Mouse (Mus musculus): Measurements from ENCODE around the gene Cdc73.
A peak's percentile ranks its signal among the peaks of the same experiment; 100 is the strongest.
"Not testable (repeated sequence)": the region's sequence is repeated elsewhere in the genome, so short reads cannot be mapped to it uniquely, and the experiment has no call there.

Cdc73 gene

GRCm38 (mm10) chr1:143702741-143703262 lies at the start of gene Cdc73:
Gene Cdc73, minus strand, starts transcription at chr1:143702893.
- DNase-seq (ENCODE audit: low spot score), result peak; percentile 69

GRCm38 (mm10) chr1:143745871-143746270 lies 43.2 kb upstream of the Cdc73 start:
- no peak for DNase-seq (ENCODE audit: low spot score)

DNA sequence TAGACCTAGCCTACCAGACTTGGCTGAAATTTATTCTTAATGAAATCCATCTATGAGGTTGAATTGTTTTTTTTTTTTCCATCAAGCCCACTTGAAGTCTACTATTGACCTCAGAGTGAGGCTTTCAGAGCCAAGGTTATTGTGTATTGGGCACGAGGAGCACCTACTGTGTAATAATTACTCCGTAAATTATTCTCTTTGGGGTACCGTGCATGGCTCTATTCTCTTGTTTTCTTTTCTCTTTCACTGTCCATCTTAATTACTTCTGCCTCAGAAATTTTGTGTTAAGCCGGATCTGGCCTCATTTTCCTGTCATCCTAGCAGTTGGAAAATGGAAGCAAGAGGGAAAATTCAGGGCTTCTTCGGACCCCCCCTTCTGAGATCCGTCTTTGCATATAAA lies 39.5 kb upstream of the Cdc73 start:
- DNase-seq (ENCODE audit: low spot score), result no peak

DNA sequence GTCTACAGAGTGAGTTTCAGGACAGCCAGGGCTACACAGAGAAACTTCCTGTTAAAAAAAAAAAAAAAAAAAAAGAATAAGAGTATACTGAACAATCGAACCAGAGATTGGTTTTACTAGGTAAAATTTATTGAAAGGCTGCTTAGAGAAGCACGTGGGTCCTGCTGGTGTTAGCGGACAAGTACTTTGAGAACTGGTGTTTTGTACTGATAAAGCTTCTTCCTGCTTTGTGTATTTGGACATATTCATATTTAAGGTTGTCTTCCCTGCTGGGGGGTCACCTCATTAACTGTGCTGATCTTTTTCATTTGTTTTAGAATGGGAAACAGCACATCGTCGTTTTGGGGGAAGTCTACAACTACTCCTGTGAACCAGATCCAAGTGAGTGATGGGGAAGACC lies 38.6 kb upstream of the Cdc73 start:
- no peak for DNase-seq (ENCODE audit: low spot score)

DNA sequence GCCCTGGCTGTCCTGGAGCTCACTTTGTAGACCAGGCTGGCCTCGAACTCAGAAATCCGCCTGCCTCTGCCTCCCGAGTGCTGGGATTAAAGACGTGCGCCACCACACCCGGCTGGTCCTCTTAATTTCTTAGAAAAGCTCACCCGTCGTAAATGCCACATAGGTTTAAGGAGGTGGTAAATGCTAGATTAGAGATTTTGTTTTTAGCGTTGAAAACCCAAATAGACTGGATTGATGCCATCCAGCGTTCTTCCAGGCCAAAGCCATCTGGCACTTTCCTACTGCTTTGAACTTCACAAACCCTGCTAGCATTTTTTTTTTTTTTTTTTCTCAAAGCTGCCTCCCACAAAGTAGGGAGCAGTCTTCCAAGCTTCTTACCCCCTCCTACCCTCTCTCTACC lies 37.9 kb upstream of the Cdc73 start:
- no peak for DNase-seq (ENCODE audit: low spot score)

GRCm38 (mm10) chr1:143739361-143740350 lies 37.0 kb upstream of the Cdc73 start:
- peak; percentile 36 for DNase-seq (ENCODE audit: low spot score)

- no peak for DNase-seq (ENCODE audit: low spot score)
Observed at GRCm38 (mm10) chr1:143738811-143739210, 36.1 kb upstream of the Cdc73 start.

DNA sequence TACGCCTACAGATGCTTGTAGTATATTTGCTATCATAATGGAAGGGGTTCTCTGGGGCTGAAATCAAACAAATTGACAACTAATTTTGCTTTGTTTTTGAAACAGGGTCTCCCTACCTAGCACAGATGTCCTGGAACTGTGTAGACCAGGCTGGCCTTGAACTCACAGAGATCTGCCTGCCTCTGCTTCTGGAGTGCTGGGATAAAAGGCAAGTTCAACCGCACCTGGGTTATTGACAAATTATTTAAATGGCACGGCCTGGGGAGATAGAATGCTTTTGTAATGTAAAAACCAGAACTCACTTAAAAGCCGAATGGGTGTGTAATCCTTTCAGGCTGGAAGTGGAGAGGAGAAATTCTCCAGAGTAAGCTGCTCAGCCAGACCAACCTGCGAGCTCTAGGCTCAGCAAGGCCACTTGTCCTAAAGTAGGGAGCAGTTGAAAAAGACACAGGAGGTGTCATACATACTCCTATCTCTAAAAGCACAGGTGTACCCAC lies 31.3 kb upstream of the Cdc73 start:
- no peak for DNase-seq (ENCODE audit: low spot score)

GRCm38 (mm10) chr1:143731691-143732090 lies 29.0 kb upstream of the Cdc73 start:
- no peak for DNase-seq (ENCODE audit: low spot score)

- DNase-seq (ENCODE audit: low spot score), result no peak
Observed at GRCm38 (mm10) chr1:143730899-143731298, 28.2 kb upstream of the Cdc73 start.

DNA sequence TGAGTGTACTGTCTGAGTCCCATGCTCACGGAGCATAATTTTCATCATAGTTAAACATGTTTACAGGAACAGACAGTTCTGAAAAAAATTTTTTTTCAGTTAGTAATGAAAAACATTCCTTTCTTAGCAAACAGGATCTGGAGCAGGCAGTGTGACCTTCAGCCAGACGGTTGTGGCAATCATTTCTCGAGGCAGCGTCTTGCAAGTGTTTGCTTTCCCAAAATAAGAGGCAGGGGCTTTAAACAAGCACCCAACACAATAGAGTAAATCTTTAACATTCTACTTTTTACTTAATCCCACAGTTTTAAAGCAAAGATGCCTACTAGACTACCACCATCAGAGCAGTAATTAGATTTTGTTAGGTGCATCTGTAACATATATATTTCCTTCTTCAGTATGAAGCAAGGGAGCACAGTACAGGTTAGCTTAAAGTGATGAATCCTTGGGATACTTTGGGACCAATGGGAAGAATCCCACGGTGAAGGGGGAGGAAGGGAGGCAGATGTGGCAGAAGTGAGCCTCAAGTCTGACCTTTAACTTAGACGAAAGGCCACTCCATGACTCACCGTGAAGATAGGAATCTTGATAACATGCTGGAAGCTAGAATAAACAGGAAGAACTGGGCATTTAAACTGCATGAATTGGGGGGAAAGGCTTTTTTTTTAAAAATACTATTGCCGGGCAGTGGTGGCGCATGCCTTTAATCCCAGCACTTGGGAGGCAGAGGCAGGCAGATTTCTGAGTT lies 25.2 kb upstream of the Cdc73 start:
- no peak for DNase-seq (ENCODE audit: low spot score)

- DNase-seq (ENCODE audit: low spot score), result no peak
Observed at GRCm38 (mm10) chr1:143724456-143725064, 21.9 kb upstream of the Cdc73 start.

- DNase-seq (ENCODE audit: low spot score), result not testable (repeated sequence)
Observed at GRCm38 (mm10) chr1:143716038-143716437, 13.3 kb upstream of the Cdc73 start, which contains the start of gene Glrx2. Gene Glrx2, plus strand, starts transcription at chr1:143716338.

GRCm38 (mm10) chr1:143710627-143710976 lies 7.9 kb upstream of the Cdc73 start:
- DNase-seq (ENCODE audit: low spot score), result no peak

DNA sequence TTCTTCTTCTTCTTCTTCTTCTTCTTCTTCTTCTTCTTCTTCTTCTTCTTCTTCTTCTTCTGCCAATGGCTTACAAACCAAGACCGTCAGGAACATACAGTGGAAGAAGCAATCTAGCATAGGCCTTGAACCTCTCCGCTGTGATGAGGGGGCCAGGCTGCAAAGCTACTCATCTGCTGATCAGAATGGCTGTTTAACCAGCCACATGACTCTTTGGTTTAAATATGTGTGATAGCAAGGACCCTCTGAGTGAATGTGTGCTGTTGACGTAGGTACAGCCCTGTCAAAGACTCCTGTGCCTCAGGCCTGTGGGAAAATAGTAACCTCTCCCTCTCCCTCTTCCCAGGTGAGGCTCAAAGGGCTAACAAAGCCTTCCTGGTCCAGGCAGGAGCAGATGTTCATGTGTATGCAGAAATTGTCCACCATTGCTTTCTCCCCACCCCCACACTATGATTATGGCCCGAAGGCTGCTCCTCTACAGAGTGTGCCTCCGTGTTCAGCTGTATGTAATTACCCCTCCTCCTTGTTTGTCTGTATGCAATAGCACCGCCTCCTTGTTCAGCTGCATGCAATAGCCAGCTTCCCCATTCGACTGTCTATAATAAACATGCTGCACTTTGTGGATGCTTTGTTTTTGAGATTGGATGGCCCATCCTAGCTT lies 7.4 kb upstream of the Cdc73 start:
- no peak for DNase-seq (ENCODE audit: low spot score)

DNA sequence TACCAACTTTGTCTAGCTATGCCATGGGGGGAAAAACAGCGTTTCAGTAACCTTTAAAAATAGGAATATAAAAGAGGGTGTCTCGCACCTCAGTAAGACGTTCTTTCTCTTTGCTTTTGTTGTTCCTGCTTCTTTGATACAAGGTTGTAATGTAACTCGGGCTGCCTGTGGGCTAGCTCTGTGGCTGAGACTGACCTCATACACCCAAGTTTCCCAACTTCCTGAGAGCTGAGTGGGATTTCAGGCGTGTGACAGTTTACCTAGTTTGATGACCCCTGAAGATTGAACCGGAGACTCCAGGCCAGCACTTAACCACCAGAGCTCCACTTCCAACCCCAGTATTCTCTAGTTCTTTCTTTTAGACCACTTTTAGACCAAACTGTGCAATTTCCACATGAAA lies 5.7 kb upstream of the Cdc73 start:
- no peak for DNase-seq (ENCODE audit: low spot score)

DNA sequence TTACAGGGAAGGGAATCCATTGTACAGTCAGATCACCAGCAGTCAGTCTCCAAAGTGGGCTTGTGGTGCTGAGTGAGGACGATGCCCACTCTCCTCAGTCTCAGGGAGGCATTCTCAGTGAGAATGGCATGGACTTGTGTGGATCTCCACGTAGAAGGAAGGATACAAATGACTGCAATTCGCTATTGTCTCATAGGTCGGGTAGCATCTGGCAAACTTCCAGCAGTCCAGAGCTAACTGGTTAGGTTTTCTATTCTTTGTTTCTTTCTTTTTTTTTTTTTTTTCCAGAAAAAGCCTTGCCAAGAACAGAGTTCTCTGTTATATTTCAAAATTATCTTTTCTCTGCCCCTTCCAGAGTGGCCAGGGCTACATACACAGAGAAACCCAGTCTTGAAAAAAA lies 4.3 kb upstream of the Cdc73 start:
- no peak for DNase-seq (ENCODE audit: low spot score)

- DNase-seq (ENCODE audit: low spot score), result no peak
Observed at GRCm38 (mm10) chr1:143702141-143702740, 452 bp downstream of the Cdc73 start.

DNA sequence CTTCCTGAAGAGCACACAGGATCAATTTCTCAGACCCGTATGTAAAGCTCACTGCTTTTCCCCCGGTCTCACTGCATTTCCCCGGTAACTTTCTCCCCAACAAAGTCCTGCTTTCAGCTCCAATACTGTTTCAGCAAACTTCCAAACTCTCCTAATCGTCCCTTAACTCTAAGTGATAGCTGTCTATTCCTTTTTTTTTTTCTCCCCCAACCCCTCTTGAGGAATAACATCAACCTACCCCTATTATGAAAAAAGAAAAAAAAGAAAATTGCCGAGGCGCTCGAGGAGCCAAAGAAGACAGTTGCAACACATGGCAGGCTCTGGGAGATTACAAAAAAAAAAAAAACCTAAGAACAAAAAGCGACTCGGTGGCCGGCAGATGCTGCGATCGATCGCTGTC lies 957 bp downstream of the Cdc73 start:
- no peak for DNase-seq (ENCODE audit: low spot score)

- no peak for DNase-seq (ENCODE audit: low spot score)
Observed at GRCm38 (mm10) chr1:143684849-143685248, 17.8 kb downstream of the Cdc73 start.

GRCm38 (mm10) chr1:143681108-143681507 lies 21.6 kb downstream of the Cdc73 start:
- no peak for DNase-seq (ENCODE audit: low spot score)

Data from urinary bladder, postnatal 10 days (tissue).